Mouse (Mus musculus) cerebral cortex, adult 2 months (tissue): ENCODE results near the gene Phgr1.

Source experiments
- WGBS: fragments of 180-500 bp; shearing (Covaris S2); methylation state at CpG from one replicate; pipeline ENCODE4 v1.1.7; 2018; 5-methylcytosine and 5-hydroxymethylcytosine counted together

Phgr1 gene

DNA sequence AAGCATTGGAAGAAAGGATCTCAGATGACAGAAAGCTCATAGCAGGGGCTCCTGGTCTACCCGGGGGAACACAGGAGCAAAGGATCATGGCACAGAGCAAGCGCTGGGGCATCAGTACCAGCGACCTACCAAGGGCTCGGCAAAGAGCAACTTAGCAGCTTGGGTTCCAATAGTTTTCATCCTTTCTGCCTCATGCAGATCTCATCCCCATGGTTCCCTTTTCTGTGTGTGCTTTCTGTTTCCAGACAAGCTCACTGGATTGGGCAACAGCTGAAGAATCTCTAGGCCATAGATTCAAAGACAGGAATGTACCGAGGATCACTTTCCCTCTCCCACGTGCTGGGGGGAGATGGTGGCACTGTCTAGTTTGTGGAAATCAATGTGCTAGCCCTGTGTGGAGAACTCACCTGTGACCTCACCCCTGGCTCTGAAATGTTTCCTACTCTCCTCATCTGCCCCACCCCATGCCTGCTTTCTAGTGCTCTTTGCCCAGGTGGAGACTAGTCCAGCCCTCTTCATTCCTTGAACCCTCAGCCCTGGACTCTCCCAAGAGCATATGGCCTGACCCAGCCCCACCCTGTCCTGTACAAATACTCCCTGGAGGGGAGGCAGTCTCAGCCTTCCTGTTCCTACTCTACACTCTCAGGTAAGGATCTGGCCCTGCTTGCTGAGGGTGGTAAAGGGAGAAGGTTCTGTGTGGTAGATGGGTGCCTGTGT lies at the start of gene Phgr1:
Gene Phgr1, plus strand, starts transcription at position 612 of the 717 bp plus-strand sequence.
- 84% methylated on average over 6 of the region's 6 CpGs for WGBS

DNA sequence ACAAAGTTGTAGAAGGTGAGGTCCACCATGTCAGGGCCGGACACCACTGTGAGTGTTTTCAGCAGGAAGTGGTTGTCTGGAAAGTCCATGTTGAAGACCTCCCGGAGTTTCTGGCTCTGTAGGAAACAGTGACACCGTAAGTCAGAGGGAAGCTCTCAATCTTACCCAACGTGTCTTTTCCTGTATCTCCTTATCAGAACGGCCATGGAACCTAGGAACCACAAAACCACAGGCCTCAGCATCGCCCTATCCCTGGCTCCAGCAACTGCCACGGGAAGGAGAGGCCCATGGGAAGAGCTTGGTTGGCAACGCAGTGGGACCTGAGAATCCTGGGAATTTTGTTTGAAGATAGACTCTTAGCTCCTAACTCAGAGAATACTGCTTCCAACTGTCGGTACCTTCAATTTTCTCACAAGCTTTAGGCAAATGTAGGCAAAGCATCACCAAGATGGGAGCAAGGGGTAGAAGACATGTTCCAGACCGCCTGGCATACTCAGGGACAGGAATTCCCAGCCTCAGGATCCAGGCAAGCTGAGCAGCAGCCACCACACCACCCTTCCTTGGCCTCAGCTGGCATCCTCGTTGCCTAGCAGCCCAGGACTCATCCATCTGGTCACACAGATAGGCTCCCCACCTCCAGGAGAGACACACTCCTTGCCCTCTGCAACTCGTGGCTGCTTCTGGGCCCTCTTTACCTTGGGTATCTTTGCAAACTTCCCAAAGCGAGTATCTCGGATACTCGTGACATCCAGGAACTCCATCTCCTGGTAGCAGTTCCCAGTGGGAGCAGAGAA lies 48.7 kb upstream of the Phgr1 start:
- WGBS = 86% methylated on average over 15 of the region's 15 CpGs

- 89% methylated on average over 4 of the region's 4 CpGs for WGBS
Measured at GRCm38 (mm10) chr2:118725511-118725910, 47.1 kb upstream of the Phgr1 start.

DNA sequence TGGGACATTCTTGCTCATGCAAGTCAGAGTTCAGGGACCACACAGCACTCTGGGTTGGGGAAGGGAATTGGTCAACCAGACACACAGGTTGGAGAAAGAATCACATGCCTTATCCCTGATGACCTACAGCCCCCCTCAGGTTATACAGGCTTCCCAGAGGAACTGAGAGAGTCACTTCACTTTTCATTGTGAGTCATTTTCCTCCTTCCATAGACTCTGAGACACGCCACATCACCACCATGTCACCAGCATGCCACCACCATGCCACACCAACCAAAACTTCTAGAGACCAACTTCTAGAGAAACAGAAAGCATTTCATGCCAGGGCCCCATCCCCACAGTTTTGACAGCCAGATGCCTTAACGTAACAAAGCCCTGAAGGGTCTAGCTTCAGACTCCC lies 45.7 kb upstream of the Phgr1 start:
- WGBS = 93% methylated on average over 2 of the region's 2 CpGs

GRCm38 (mm10) chr2:118727911-118728310 lies 44.7 kb upstream of the Phgr1 start:
- WGBS = 45% methylated on average over 9 of the region's 9 CpGs

- WGBS = 39% methylated on average over 7 of the region's 7 CpGs
Measured at GRCm38 (mm10) chr2:118728337-118728736, 44.2 kb upstream of the Phgr1 start, which contains the start of gene Plcb2. Gene Plcb2, minus strand, starts transcription at chr2:118728438.

- 82% methylated on average over 4 of the region's 4 CpGs for WGBS
Measured at GRCm38 (mm10) chr2:118729194-118729593, 43.4 kb upstream of the Phgr1 start.

- WGBS = 30% methylated on average over 8 of the region's 8 CpGs
Measured at GRCm38 (mm10) chr2:118729816-118730621, 42.5 kb upstream of the Phgr1 start.

DNA sequence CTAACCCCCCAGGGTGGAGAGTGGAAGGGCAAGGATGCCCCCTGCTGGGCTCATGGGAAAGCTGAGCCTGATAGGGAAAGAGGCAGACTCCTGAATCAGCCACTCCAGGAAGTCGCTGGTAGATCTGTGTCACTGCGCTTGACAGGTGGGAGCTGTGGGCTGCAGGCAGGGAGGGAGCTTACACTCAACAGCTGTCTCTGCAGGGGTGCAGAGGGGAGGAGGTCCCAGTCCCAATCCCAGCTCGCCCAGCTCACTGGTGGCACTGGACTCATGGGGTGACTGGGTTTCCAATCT lies 42.0 kb upstream of the Phgr1 start:
- WGBS = 12% methylated on average over 3 of the region's 3 CpGs

DNA sequence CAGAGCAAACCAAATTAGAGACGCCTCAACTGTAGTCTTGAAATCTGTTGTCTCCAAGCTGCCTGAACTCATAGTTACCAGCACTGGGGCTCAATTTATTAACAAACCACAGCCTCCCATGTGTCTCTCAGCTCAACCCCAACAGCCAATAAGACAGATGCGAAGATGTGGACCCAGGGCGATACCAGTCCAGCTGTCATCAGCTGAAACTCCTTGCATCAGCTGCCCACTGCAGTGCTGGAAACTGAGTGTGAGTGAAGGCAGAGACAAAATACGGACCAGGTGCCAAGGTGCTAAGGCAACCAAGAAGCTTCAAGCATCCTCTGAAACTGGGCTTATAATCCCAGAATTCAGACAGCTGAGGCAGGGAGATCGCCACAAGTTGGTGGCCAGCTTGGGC lies 40.6 kb upstream of the Phgr1 start:
- WGBS = 83% methylated on average over 5 of the region's 5 CpGs

DNA sequence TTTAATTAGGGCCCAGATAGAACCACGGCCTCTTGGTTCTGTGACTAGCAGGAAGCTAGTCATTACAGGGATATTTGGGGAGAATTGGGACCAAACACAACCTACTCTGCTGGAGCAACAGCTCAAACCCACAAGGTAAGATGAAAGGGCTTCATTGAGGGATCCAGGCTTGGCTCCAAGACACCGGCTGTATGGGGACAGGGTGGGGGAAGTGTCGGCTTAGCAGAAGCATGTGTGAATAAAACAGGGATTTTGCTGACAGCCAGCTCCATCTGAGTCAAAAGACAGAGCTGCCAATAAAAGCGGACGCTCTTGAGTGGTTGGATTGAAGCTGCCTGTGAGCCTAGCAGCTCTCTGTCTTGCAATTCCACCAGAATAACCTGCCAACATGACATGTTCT lies 39.2 kb upstream of the Phgr1 start:
- WGBS = 21% methylated on average over 5 of the region's 5 CpGs

- 70% methylated on average over 3 of the region's 3 CpGs for WGBS
Measured at GRCm38 (mm10) chr2:118740341-118740740, 32.2 kb upstream of the Phgr1 start.

DNA sequence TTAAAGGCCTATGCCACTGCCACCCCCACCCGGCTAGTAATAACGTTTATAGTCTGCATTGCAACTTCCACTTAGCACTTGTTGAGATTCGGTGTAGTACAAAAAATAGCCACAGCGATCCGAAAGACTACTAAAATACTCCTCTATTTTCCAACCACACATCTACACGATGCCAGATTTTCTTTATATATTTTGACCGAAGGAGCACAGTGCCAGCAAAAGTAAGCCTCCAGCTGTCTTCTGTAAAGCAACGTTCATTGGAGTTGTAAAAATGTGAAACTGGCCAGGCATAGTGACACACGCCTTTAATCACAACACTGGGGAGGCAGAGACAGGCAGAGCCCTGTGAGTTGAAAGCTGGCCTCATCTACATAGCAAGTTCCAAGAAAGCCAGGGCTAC lies 31.4 kb upstream of the Phgr1 start:
- WGBS = 45% methylated on average over 9 of the region's 9 CpGs

DNA sequence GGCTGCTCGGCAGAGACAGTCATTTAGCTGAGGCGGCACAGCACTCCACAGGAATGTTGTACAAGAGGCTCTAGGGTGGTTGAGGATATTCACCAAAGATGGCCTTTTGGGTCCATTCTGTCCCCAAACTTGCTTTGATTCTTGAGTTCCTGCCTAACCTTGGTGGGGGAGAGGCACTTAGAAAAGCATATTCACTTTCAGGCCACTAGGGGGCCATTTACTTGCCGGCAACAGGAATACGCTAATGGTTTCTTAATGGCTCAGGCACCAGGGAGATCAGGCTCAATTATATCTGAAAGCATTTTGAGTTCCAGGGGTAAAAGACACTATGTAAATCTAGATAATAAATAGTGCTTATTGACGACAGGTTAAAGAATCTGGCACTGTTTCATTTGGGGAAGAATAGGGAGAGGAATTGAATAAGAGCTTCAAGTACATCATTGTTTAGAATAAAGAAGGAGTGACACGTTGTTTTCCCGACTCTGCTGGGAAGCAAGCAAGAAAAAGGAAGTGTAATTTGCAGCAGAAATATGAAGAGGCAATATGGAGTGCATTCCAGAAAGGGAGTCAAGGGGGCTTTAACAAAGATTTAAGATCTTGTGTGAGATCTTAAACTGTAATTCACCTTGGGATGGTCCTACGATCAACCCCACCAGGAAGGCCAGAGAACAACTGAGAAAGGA lies 29.2 kb upstream of the Phgr1 start:
- WGBS = 25% methylated on average over 8 of the region's 8 CpGs

- WGBS = 25% methylated on average over 7 of the region's 7 CpGs
Measured at GRCm38 (mm10) chr2:118744621-118745020, 27.9 kb upstream of the Phgr1 start.

- 6% methylated on average over 57 of the region's 57 CpGs for WGBS
Measured at GRCm38 (mm10) chr2:118745232-118745884, 27.2 kb upstream of the Phgr1 start, which contains the start of gene Inafm2. Gene Inafm2, plus strand, starts transcription at chr2:118745758.

GRCm38 (mm10) chr2:118745915-118746901 lies 26.4 kb upstream of the Phgr1 start:
- WGBS = under 1% methylated on average over 109 of the region's 113 CpGs

DNA sequence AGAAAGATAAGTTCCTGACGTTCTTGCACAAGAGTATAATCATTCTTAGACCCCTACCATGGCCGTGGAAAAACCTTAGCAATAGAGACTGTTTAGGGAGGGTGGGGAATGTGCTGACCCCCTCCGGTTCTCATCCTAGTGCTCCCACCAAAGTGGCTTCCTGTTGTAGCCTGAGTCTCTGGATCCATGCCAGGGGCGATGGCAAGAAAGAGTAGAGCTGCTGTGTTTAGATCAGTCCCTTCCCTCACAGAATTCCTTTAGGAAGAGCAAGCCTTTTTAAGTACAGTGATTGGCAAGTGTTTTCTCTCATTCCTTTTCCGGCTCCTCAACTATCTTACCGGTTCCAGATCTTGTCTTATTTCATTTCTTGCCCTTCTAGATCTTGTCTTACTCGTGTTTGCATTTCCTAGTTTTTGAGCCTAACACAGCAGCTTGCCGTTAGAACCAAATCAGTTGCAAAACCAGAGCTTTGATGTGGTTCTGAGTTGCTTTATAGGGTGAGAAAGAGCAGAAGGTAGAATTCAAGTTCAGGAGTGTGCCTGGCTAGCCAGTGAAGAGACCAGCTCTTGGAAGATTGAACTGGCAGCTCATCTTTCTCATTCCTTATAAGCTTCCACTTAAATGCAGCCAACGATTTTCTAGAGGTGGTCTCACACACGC lies 25.1 kb upstream of the Phgr1 start:
- 25% methylated on average over 10 of the region's 10 CpGs for WGBS

DNA sequence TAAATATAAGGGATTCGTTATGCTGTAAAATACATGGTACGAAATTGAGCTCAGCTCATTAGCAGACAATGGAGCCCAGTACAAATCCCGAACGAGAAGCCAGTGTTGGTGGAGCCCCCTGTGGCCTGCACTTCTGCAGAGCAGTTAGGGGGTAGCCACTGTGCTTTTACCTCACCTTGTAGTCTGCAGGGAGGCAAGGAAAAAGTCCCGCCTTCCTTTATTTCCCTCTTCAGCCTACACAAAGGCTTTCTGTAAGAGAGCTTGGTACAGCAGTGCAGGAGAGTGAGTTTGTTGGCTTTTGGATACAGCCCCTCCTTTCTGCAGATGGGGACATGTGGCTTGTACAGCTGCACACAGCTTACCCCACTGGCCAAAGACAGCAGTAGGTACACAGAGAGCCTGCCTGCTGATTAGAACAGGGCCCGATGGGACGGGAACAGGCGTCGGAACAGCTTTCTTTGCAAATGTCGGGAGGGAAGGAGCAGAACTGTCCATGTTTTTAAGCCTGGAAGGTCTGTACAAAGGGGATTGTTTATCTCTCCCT lies 23.2 kb upstream of the Phgr1 start:
- 59% methylated on average over 10 of the region's 10 CpGs for WGBS
